Comparison of ENCODE assay signal across 8 mouse cellular contexts in the genomic region with DNA sequence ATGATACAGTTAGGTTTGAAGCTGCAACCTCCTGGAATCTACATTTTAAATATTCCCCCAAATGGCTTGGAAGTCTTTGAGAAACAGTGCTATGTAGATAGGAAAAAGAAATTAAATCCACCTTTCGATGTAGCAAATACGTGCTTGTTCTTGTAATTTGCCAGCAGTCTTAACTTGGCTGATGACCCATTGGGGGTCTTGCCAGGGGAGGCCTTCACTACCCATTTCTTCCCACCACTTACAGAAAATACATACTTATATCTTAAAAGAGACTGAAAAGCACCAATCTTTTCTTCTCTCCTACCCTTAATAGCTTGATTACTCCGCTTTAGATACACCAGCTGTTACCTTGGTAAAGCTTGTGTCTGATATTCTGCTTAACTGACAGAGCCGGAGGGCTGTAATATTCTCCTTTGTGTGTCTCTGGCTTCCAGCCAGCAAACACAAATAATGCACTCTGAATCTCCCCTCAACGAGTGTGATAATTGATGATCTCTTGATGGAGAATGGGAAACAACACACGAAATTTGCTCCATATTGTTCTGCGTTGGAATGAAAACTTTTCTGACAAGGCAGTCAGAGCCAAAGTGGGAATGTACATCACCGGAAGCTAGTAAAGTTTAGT. TPM values are rescaled to one million over a fixed set of nuclear protein-coding genes. Genes with fewer than 3 reads are reported as not detected.
DNase-seq lines count a peak whose midpoint lies in the region; ATAC-seq and TF ChIP-seq lines count a peak whose summit lies in the region.

No protein-coding gene starts in this region.

- H3K4me3 ChIP-seq in ES-Bruce4 (ENCODE audit: low read depth, low read length): peak overlapping the region; percentile 78
- peak overlapping the region; percentile 76 for H3K4me3 ChIP-seq in forebrain, embryonic 13.5 days
- peak overlapping the region; percentile 66 to 82 for H3K4me3 ChIP-seq in liver, embryonic 14.5 days (ENCODE audit: insufficient read depth in 1 of 2, low read depth in 2 of 2, low read length in 2 of 2)

- WGBS in forebrain, embryonic 13.5 days: 29% methylated on average over 8 of the region's 8 CpGs
- 35% methylated on average over 8 of the region's 8 CpGs for WGBS in liver, embryonic 14.5 days (ENCODE audit: insufficient replicate concordance)

- peak overlapping the region; percentile 83 for H3K4me2 ChIP-seq in forebrain, embryonic 13.5 days
- H3K4me2 ChIP-seq in liver, embryonic 14.5 days (ENCODE audit: low read depth): peak overlapping the region; percentile 93

- H3K4me1 ChIP-seq in ES-Bruce4 (ENCODE audit: control insufficient read depth, insufficient read depth, low read length): no peaks in the 10 kb centered on the region
- H3K4me1 ChIP-seq in forebrain, embryonic 13.5 days: peaks cover 15% of the 10 kb centered on the region
- peaks cover 5 to 8% of the 10 kb centered on the region in 2 experiments; a peak in 3 of 4 replicates for H3K4me1 ChIP-seq in liver, embryonic 14.5 days (replicated peaks; ENCODE audit: control insufficient read depth in 2 of 2, insufficient read depth in 2 of 2, low read length in 1 of 2)

- TF ChIP-seq EP300 in ES-Bruce4 (IDR thresholded peaks at IDR 0.05; ENCODE audit: insufficient read depth, low read depth, low read length): no peak
- no peak for TF ChIP-seq EP300 in liver, embryonic 14.5 days (IDR thresholded peaks at IDR 0.05; ENCODE audit: low read depth)

- no peak overlapping the region for H3K27ac ChIP-seq in ES-Bruce4 (ENCODE audit: insufficient read depth, low read length)
- H3K27ac ChIP-seq in forebrain, embryonic 13.5 days: peak overlapping the region; percentile 5; the same call in 1 of the 2 replicates
- no peak overlapping the region for H3K27ac ChIP-seq in liver, embryonic 14.5 days

- peak; percentile 17 for DNase-seq in heart, adult 8-10 months (ENCODE audit: low spot score)
- no peak for DNase-seq in heart, adult 11 months
- no peak for DNase-seq in liver, embryonic 14.5 days (ENCODE audit: low read depth in 3 of 3, low spot score in 3 of 3)
- no peak for DNase-seq in right cerebral cortex, adult 18-20 months
- no peak for DNase-seq in gastrocnemius, adult 8-10 months (ENCODE audit: low spot score in 2 of 2)
- DNase-seq in left cerebral cortex, adult 9 months (ENCODE audit: low spot score in 2 of 2): no peak

- no peaks in the 10 kb centered on the region for H3K9me3 ChIP-seq in ES-Bruce4 (replicated peaks; ENCODE audit: control insufficient read depth, insufficient read depth, low read length, poor library complexity, severe bottlenecking)
- no peaks in the 10 kb centered on the region for H3K9me3 ChIP-seq in forebrain, embryonic 13.5 days (replicated peaks)
- H3K9me3 ChIP-seq in liver, embryonic 14.5 days (ENCODE audit: control insufficient read depth, low read length): no peaks in the 10 kb centered on the region

- H3K36me3 ChIP-seq in ES-Bruce4 (ENCODE audit: control insufficient read depth, insufficient read depth, low read length, poor library complexity, severe bottlenecking): 0 out of 2 replicates have a peak, but pooled peaks cover under 1% of the 10 kb centered on the region
- no peaks in the 10 kb centered on the region for H3K36me3 ChIP-seq in forebrain, embryonic 13.5 days (ENCODE audit: poor library complexity, severe bottlenecking)
- H3K36me3 ChIP-seq in liver, embryonic 14.5 days (replicated peaks; ENCODE audit: control insufficient read depth, insufficient read depth, low read depth): no peaks in the 10 kb centered on the region

- H3K27me3 ChIP-seq in ES-Bruce4 (ENCODE audit: control insufficient read depth, insufficient read depth, low read length, poor library complexity, severe bottlenecking): no peaks in the 10 kb centered on the region
- H3K27me3 ChIP-seq in forebrain, embryonic 13.5 days: no peaks in the 10 kb centered on the region
- no peaks in the 10 kb centered on the region for H3K27me3 ChIP-seq in liver, embryonic 14.5 days (ENCODE audit: control insufficient read depth, insufficient read depth, low read length)

- TF ChIP-seq CTCF in ES-Bruce4 (IDR thresholded peaks at IDR 0.05; ENCODE audit: low read depth, low read length): no peak
- no peak for TF ChIP-seq CTCF in liver, embryonic 14.5 days (IDR thresholded peaks at IDR 0.05; ENCODE audit: low read depth)

- ATAC-seq in forebrain, embryonic 13.5 days: peak; percentile 3
- no peak for ATAC-seq in liver, embryonic 14.5 days (ENCODE audit: insufficient read depth)

- no peak for TF ChIP-seq POLR2A in ES-Bruce4 (IDR thresholded peaks at IDR 0.05; ENCODE audit: insufficient read depth, low read length)

- H3K9ac ChIP-seq in ES-Bruce4 (ENCODE audit: low read depth, poor library complexity, severe bottlenecking): no peak overlapping the region
- no peak overlapping the region for H3K9ac ChIP-seq in forebrain, embryonic 13.5 days
- H3K9ac ChIP-seq in liver, embryonic 14.5 days (replicated peaks): peak overlapping the region; percentile 40; the same call in 1 of the 2 replicates

RNA-seq across cellular contexts. Expression of a gene that starts 0.6 kb away (rescaled TPM):
- 1 to 10 TPM; 1.0 to 1.8 (median 1.6) TPM for total RNA-seq in heart, adult 8-10 months (2022)
- 0.55 and 1.1 TPM in 2 replicates for polyA plus RNA-seq in ES-Bruce4 (2011; ENCODE audit: insufficient read depth, insufficient read length, low read depth, missing spikeins)
- 0.79 and 0.84 TPM in 2 replicates for polyA plus RNA-seq in forebrain, embryonic 13.5 days (2015; fragmentation: Nextera tagmentation; extraction: Ambion mirVana)
- 0.19 and 0.28 TPM in 2 replicates for polyA plus RNA-seq in liver, embryonic 14.5 days (2012; rRNA removed)
- polyA plus RNA-seq in liver, embryonic 14.5 days (2014; fragmentation: Nextera tagmentation; extraction: Ambion mirVana): 0.09 and 0.13 TPM in 2 replicates
- total RNA-seq in gastrocnemius, adult 8-10 months (2022): under 1 TPM in 2 of 4 experiments, not detected in 2; 0.15 to 0.17 TPM

RNA-seq across cellular contexts. Expression of a gene that starts 0.8 kb away (rescaled TPM):
- 100 to 1,000 TPM; 102 to 139 (median 118) TPM for total RNA-seq in heart, adult 8-10 months (2022)
- 24.6 and 28.6 TPM in 2 replicates for polyA plus RNA-seq in ES-Bruce4 (2011; ENCODE audit: insufficient read depth, insufficient read length, low read depth, missing spikeins)
- polyA plus RNA-seq in forebrain, embryonic 13.5 days (2015; fragmentation: Nextera tagmentation; extraction: Ambion mirVana): 30.1 and 30.6 TPM in 2 replicates
- 5.2 and 7.2 TPM in 2 replicates for polyA plus RNA-seq in liver, embryonic 14.5 days (2012; rRNA removed)
- polyA plus RNA-seq in liver, embryonic 14.5 days (2014; fragmentation: Nextera tagmentation; extraction: Ambion mirVana): 12.3 and 13.3 TPM in 2 replicates
- total RNA-seq in gastrocnemius, adult 8-10 months (2022): 10 to 100 TPM; 50.3 to 54.7 (median 52.4) TPM

RNA-seq across cellular contexts. Expression of a gene that starts 39.9 kb away (rescaled TPM):
- 10 to 100 TPM; 25.1 to 35.9 (median 30.6) TPM for total RNA-seq in heart, adult 8-10 months (2022)
- 101 and 104 TPM in 2 replicates for polyA plus RNA-seq in ES-Bruce4 (2011; ENCODE audit: insufficient read depth, insufficient read length, low read depth, missing spikeins)
- 107 and 114 TPM in 2 replicates for polyA plus RNA-seq in forebrain, embryonic 13.5 days (2015; fragmentation: Nextera tagmentation; extraction: Ambion mirVana)
- polyA plus RNA-seq in liver, embryonic 14.5 days (2012; rRNA removed): 12.1 and 17.8 TPM in 2 replicates
- polyA plus RNA-seq in liver, embryonic 14.5 days (2014; fragmentation: Nextera tagmentation; extraction: Ambion mirVana): 47.0 and 52.2 TPM in 2 replicates
- 10 to 100 TPM; 11.7 to 23.7 (median 13.9) TPM for total RNA-seq in gastrocnemius, adult 8-10 months (2022)
